Mouse (Mus musculus) kidney, embryonic 16.5 days (tissue): Measurements from ENCODE around the gene 1700028J19Rik. TPM values are rescaled to one million over a fixed set of nuclear protein-coding genes. Genes with fewer than 3 reads are reported as not detected.
"Not testable (repeated sequence)": the region's sequence is repeated elsewhere in the genome, so short reads cannot be mapped to it uniquely, and the experiment has no call there.

Source experiments
- ATAC-seq: fragments of 200-750 bp; cut with Nextera tagmentation; 2 replicates; pipeline ENCODE4 v1.8.0; 2017; ENCODE audit warnings: moderate TSS enrichment; ENCODE audit not compliant: low FRiP score, low TSS enrichment
- H3K27ac ChIP-seq: fragments of 300-500 bp; sonication (generic); 2 replicates; pipeline ENCODE4 v1.5.1; 2014; ENCODE audit warnings: low read length
- H3K27me3 ChIP-seq: fragments of 300-500 bp; sonication (generic); 2 replicates; pipeline ENCODE4 v1.6.1; 2014; ENCODE audit warnings: low read length, control low read depth, mixed read lengths; ENCODE audit not compliant: insufficient read depth
- H3K36me3 ChIP-seq: fragments of 300-500 bp; sonication (generic); 2 replicates; pipeline ENCODE4 v1.6.1; 2014; ENCODE audit warnings: low read length, control low read depth, mixed read lengths; ENCODE audit not compliant: insufficient read depth
- H3K4me1 ChIP-seq: fragments of 300-500 bp; sonication (generic); 2 replicates; pipeline ENCODE4 v1.6.1; 2014; ENCODE audit warnings: low read length, control low read depth, mixed read lengths; ENCODE audit not compliant: insufficient read depth
- H3K4me2 ChIP-seq: fragments of 300-500 bp; sonication (generic); replicated peaks from 2 replicates; pipeline ENCODE4 v1.6.1; 2014; ENCODE audit warnings: low read depth, low read length
- H3K4me3 ChIP-seq: fragments of 300-500 bp; sonication (generic); 2 replicates; pipeline ENCODE4 v1.5.1; 2014; ENCODE audit warnings: mild to moderate bottlenecking, low read length
- H3K9ac ChIP-seq: fragments of 300-500 bp; sonication (generic); replicated peaks from 2 replicates; pipeline ENCODE4 v1.6.1; 2014; ENCODE audit warnings: low read length
- H3K9me3 ChIP-seq: fragments of 300-500 bp; sonication (generic); 2 replicates; pipeline ENCODE4 v1.6.1; 2016; ENCODE audit warnings: low read length, control low read depth
- WGBS: fragments of 180-500 bp; shearing (Covaris S2); extraction: QIAGEN DNeasy Blood & Tissue Kit; methylation state at CpG from one replicate; pipeline ENCODE4 v1.1.7; 2014; 5-methylcytosine and 5-hydroxymethylcytosine counted together
- polyA plus RNA-seq: library from polyadenylated mRNA; unstranded; fragments of >200 nt; fragmentation: Nextera tagmentation; extraction: Ambion mirVana; gene quantifications from 2 replicates; pipeline ENCODE4 v1.2.1, GENCODE M21; 2015

1700028J19Rik gene
- polyA plus RNA-seq, 1 experiment from 2014 or later: 1.9 TPM

GRCm38 (mm10) chr7:44235909-44236308 is 10.6 kb downstream of the 1700028J19Rik start, which contains the start of gene Gm36864:
TSS of gene Gm36864 (plus strand) at chr7:44236177.
- ATAC-seq: no peak
- Histone ChIP-seq H3K27ac (no peak within 1 kb of the TSS), H3K9me3 (no peaks in the 10 kb centered on the region), H3K27me3 (no peaks in the 10 kb centered on the region), H3K9ac (no peak within 1 kb of the TSS), H3K36me3 (no peaks in the 10 kb centered on the region), H3K4me1 (no peaks in the 10 kb centered on the region), H3K4me3 (no peak within 1 kb of the TSS), H3K4me2 (no peak within 1 kb of the TSS)
- WGBS: 87% methylated on average over 3 of the region's 3 CpGs

DNA sequence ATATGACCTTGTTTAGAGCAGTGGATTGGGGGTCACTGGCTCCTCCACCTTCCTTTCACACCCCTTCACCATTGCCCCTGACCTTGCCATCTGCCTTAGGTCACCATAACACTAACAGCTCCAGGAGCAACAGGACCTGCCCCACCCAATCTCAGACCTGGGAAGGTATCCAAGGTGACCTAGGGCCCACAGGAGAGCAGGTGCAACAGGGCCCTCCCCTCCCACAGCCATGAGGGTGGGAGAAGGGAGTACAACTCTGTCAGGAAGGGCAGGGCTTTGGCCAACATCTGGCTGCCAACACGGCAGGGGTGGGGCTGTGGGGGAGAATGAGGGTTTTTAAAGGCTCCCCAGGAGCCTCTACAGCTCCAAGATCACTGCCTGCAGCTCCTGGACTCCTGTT is 21.4 kb downstream of the 1700028J19Rik start, which contains the start of gene Klk1:
Gene Klk1, plus strand, starts transcription at position 285 of the 400 bp plus-strand sequence.
- H3K27ac ChIP-seq: no peak within 1 kb of the TSS
- H3K27me3 ChIP-seq: no peaks in the 10 kb centered on the region
- no peak within 1 kb of the TSS for H3K4me3 ChIP-seq
- no peaks in the 10 kb centered on the region for H3K9me3 ChIP-seq
- H3K9ac ChIP-seq: no peak within 1 kb of the TSS
- no peaks in the 10 kb centered on the region for H3K36me3 ChIP-seq
- WGBS: 36% methylated on average over 1 of the region's 1 CpGs
- H3K4me2 ChIP-seq: no peak within 1 kb of the TSS
- no peak for ATAC-seq
- no peaks in the 10 kb centered on the region for H3K4me1 ChIP-seq

DNA sequence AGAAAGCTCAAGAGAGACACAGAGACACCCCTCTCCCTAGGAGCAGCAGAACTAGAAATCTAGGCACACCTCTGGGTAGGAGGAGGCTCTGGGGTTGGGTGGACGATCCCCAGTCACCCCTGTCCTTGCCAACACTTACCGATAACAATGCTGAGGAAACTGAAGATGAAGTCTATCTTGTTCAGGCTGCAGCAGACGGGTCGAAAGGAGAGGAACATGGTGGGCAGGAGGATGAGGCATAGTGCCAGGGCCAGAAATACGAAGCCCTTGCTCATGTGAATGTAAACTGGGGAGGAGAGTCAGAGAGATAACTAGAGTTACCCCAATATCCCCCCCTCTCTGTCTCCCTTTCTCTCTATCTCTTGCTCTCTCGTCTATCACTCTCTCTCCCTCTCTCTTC is 24.2 kb downstream of the 1700028J19Rik start:
- not testable (repeated sequence) for H3K4me3 ChIP-seq, H3K36me3 ChIP-seq, ATAC-seq, H3K27ac ChIP-seq, H3K4me1 ChIP-seq, H3K9me3 ChIP-seq, H3K4me2 ChIP-seq, H3K9ac ChIP-seq, H3K27me3 ChIP-seq
- 84% methylated on average over 6 of the region's 6 CpGs for WGBS

GRCm38 (mm10) chr7:44221601-44222000 is 24.9 kb downstream of the 1700028J19Rik start:
- not testable (repeated sequence) for H3K27ac ChIP-seq, H3K4me2 ChIP-seq, H3K4me3 ChIP-seq, H3K9me3 ChIP-seq, H3K9ac ChIP-seq, H3K36me3 ChIP-seq, ATAC-seq, H3K27me3 ChIP-seq, H3K4me1 ChIP-seq
- 57% methylated on average over 8 of the region's 10 CpGs for WGBS

DNA sequence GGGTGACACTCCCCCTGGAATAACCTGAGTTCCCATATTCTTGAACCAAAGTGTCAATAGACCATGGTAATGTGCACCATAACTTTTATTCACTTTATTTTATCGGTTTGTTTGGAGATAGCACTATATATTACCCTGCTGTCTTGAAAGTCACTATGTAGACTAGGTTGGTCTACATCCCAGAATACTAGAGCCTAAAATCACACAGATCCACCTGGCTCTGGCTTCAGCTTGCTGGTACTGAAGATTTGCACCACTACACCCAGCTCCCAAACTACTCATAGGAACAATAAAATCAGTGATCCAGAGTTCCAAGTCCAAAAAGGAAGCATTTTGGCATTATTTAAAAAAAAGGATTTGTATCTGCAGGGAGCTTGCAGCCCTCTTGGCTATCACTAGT is 30.9 kb downstream of the 1700028J19Rik start, which contains the start of gene Klk1b5:
Gene Klk1b5, plus strand, starts transcription at position 301 of the 400 bp plus-strand sequence.
- Histone ChIP-seq H3K4me3 (no peak within 1 kb of the TSS), H3K4me1 (no peaks in the 10 kb centered on the region), H3K9ac (no peak within 1 kb of the TSS), H3K27ac (no peak within 1 kb of the TSS), H3K36me3 (no peaks in the 10 kb centered on the region), H3K9me3 (no peaks in the 10 kb centered on the region), H3K27me3 (no peaks in the 10 kb centered on the region), H3K4me2 (no peak within 1 kb of the TSS)
- 80% methylated on average over 1 of the region's 1 CpGs for WGBS
- no peak for ATAC-seq

- 71% methylated on average over 3 of the region's 3 CpGs for WGBS
- ATAC-seq: no peak
- no peak overlapping the region for H3K27ac ChIP-seq
- H3K4me3 ChIP-seq: no peak overlapping the region
- H3K27me3 ChIP-seq: no peaks in the 10 kb centered on the region
- no peaks in the 10 kb centered on the region for H3K36me3 ChIP-seq
- no peaks in the 10 kb centered on the region for H3K9me3 ChIP-seq
- H3K4me1 ChIP-seq: no peaks in the 10 kb centered on the region
- no peak overlapping the region for H3K9ac ChIP-seq
- no peak overlapping the region for H3K4me2 ChIP-seq
These were observed 38.2 kb downstream of the 1700028J19Rik start for GRCm38 (mm10) chr7:44208307-44208706.

DNA sequence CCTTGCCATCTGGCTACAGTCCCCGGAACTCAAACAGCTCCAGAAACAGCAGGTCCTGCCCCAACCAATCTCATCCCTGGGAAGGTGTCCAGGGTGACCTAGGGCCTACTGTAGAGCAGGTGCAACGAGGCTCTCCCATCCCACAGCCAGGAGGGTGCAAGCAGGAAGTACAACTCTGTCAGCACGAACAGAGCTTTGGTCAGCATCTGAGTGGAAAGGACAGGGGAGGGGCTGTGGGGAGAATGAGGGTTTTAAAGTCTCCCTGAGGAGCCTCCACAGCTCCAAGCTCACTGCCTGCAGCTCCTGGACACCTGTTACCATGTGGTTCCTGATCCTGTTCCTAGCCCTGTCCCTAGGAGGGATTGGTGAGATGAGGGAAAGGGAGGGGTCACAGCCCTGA is 39.4 kb downstream of the 1700028J19Rik start, which contains the start of gene Klk1b4:
Gene Klk1b4, plus strand, starts transcription at position 301 of the 400 bp plus-strand sequence.
- not testable (repeated sequence) for H3K9me3 ChIP-seq, H3K4me3 ChIP-seq, H3K27ac ChIP-seq, H3K4me1 ChIP-seq, H3K36me3 ChIP-seq, ATAC-seq, H3K27me3 ChIP-seq, H3K4me2 ChIP-seq, H3K9ac ChIP-seq
- WGBS: 27% methylated on average over 3 of the region's 3 CpGs

DNA sequence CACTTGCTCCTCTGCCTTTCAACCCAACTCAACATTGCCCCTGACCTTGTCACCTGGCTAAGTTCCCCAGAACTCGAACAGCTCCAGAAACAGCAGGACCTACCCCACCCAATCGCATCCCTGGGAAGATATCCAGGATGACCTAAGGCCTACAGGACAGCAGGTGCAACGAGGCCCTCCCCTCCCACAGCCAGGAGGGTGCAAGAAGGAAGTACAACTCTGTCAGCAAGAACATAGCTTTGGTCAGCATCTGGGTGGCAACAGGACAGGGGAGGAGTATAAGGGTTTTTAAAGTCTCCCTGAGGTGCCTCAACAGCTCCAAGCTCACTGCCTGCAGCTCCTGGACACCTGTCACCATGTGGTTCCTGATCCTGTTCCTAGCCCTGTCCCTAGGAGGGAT is 48.6 kb downstream of the 1700028J19Rik start, which contains the start of gene Klk1b3:
Gene Klk1b3, plus strand, starts transcription at position 301 of the 400 bp plus-strand sequence.
- no peaks in the 10 kb centered on the region for H3K36me3 ChIP-seq

GRCm38 (mm10) chr7:44193466-44193865 is 53.0 kb downstream of the 1700028J19Rik start:
- H3K4me3 ChIP-seq, H3K36me3 ChIP-seq, H3K9me3 ChIP-seq, H3K4me1 ChIP-seq, ATAC-seq, H3K4me2 ChIP-seq, H3K27me3 ChIP-seq, H3K9ac ChIP-seq, H3K27ac ChIP-seq: not testable (repeated sequence)
- 67% methylated on average over 1 of the region's 1 CpGs for whole genome bisulfite sequencing

More for the DNA sequence above, 48.6 kb downstream of the 1700028J19Rik start, which contains the start of gene Klk1b3:
- Histone ChIP-seq H3K4me2 (no peak within 1 kb of the TSS), H3K9me3 (no peaks in the 10 kb centered on the region), H3K4me1 (no peaks in the 10 kb centered on the region), H3K27ac (no peak within 1 kb of the TSS), H3K9ac (no peak within 1 kb of the TSS), H3K27me3 (no peaks in the 10 kb centered on the region), H3K4me3 (no peak within 1 kb of the TSS)
- no peak for ATAC-seq
- WGBS: 59% methylated on average over 3 of the region's 3 CpGs

DNA sequence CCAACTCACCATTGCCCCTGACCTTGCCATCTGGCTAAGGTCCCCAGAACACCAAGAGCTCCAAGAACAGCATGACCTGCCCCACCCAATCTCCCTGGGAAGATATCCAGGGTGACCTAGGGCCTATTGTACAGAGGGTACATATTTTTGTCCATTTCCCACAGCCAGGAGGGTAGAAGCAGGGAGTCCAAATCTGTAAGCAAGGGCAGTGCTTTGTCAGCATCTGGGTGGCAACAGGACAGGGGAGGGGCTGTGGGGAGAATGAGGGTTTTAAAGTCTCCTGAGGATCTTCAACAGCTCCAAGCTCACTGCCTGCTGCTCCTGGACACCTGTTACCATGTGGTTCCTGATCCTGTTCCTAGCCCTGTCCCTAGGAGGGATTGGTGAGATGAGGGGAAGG is 58.6 kb downstream of the 1700028J19Rik start, which contains the start of gene Klk1b24:
Gene Klk1b24, plus strand, starts transcription at position 301 of the 400 bp plus-strand sequence.
- not testable (repeated sequence) for H3K4me2 ChIP-seq, ATAC-seq, H3K4me3 ChIP-seq

More for the DNA sequence above, 58.6 kb downstream of the 1700028J19Rik start, which contains the start of gene Klk1b24:
- not testable (repeated sequence) for H3K36me3 ChIP-seq, H3K9ac ChIP-seq, H3K27me3 ChIP-seq, H3K9me3 ChIP-seq, H3K27ac ChIP-seq, H3K4me1 ChIP-seq
